ENCODE assay signal across 11 mouse cellular contexts in the genomic region with DNA sequence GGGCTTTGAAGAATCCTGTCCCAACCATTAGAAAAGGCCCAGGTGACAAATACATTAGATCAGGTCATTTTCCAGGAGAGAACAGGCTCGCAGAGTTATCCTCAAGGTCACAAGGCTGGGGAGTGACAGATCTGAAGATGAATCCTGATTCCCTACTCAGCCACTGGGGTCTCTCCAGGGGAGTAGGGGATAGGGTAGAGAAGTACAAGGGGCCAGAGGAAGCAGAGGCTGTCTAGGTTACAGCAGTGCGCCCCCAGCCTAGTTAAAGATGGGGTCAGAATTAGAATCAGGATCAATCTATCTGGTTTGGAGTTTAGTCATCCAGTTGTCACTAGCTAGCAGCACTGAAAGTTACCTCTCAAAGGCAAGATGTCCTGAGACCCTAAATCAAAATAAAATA. TPM values are rescaled to one million over a fixed set of nuclear protein-coding genes. Genes with fewer than 3 reads are reported as not detected.
DNase-seq lines count a peak whose midpoint lies in the region; ATAC-seq lines count a peak whose summit lies in the region.
"Had no signal": no experiment of that assay in that cellular context is flagged by ENCODE, and none has a peak within 500 bp of the region (broad histone marks: within the 10 kb centered on the region; RNA-seq: fewer than 3 reads in every experiment).

No protein-coding gene starts in this region.

- H3K4me3 ChIP-seq in heart, embryonic 16.5 days (ENCODE audit: low read length) = peak overlapping the region; percentile 58
- H3K4me3 ChIP-seq in embryonic facial prominence, embryonic 13.5 days = peak overlapping the region; percentile 57
- H3K4me3 ChIP-seq in hindbrain, embryonic 15.5 days = peak overlapping the region; percentile 63
- H3K4me3 ChIP-seq in midbrain, embryonic 14.5 days (replicated peaks; ENCODE audit: low read depth, low read length) = peak overlapping the region; percentile 80

- 53% methylated on average over 2 of the region's 2 CpGs for WGBS in heart, embryonic 16.5 days
- WGBS in embryonic facial prominence, embryonic 13.5 days = 47% methylated on average over 2 of the region's 2 CpGs
- WGBS in hindbrain, embryonic 15.5 days = 46% methylated on average over 2 of the region's 2 CpGs
- 30% methylated on average over 2 of the region's 2 CpGs for WGBS in midbrain, embryonic 14.5 days

- peaks cover 42% of the 10 kb centered on the region for H3K27me3 ChIP-seq in heart, embryonic 16.5 days (ENCODE audit: control insufficient read depth, insufficient read depth, low read length)
- H3K27me3 ChIP-seq in embryonic facial prominence, embryonic 13.5 days = peaks cover 32% of the 10 kb centered on the region
- H3K27me3 ChIP-seq in hindbrain, embryonic 15.5 days = no peaks in the 10 kb centered on the region
- no peaks in the 10 kb centered on the region for H3K27me3 ChIP-seq in midbrain, embryonic 14.5 days (ENCODE audit: control insufficient read depth, insufficient read depth, low read length)

- H3K9me3 ChIP-seq in heart, embryonic 16.5 days (replicated peaks; ENCODE audit: control insufficient read depth, low read length) = no peaks in the 10 kb centered on the region
- no peaks in the 10 kb centered on the region for H3K9me3 ChIP-seq in embryonic facial prominence, embryonic 13.5 days
- H3K9me3 ChIP-seq in hindbrain, embryonic 15.5 days = no peaks in the 10 kb centered on the region
- no peaks in the 10 kb centered on the region for H3K9me3 ChIP-seq in midbrain, embryonic 14.5 days (ENCODE audit: control insufficient read depth, low read length)

- H3K4me1 ChIP-seq in heart, embryonic 16.5 days (ENCODE audit: control insufficient read depth, insufficient read depth, low read length) = peaks cover 6% of the 10 kb centered on the region
- peaks cover 16% of the 10 kb centered on the region for H3K4me1 ChIP-seq in embryonic facial prominence, embryonic 13.5 days
- H3K4me1 ChIP-seq in hindbrain, embryonic 15.5 days (replicated peaks) = peaks cover 39% of the 10 kb centered on the region
- H3K4me1 ChIP-seq in midbrain, embryonic 14.5 days (ENCODE audit: control insufficient read depth, insufficient read depth, low read length) = peaks cover 41% of the 10 kb centered on the region

- intact Hi-C loops in heart, postnatal 25 days (cut with DNase I) = loop anchor here (10.0 kb wide), 1 partner anchor 337 kb away; a partner anchor contains a TSS
- intact Hi-C loops in left cerebral cortex, postnatal 14 days (cut with DNase I) = loop anchor here (5.0 kb wide), 2 partner anchors 74 to 339 kb away; a partner anchor contains a TSS

- H3K9ac ChIP-seq in heart, embryonic 16.5 days (ENCODE audit: low read length) = peak overlapping the region; percentile 62
- peak overlapping the region; percentile 72 for H3K9ac ChIP-seq in embryonic facial prominence, embryonic 13.5 days
- H3K9ac ChIP-seq in hindbrain, embryonic 15.5 days = peak overlapping the region; percentile 86
- peak overlapping the region; percentile 98 for H3K9ac ChIP-seq in midbrain, embryonic 14.5 days (replicated peaks; ENCODE audit: low read length)

- H3K27ac ChIP-seq in heart, embryonic 16.5 days (ENCODE audit: low read length) = no peak overlapping the region
- H3K27ac ChIP-seq in embryonic facial prominence, embryonic 13.5 days = no peak overlapping the region
- peak overlapping the region; percentile 93 for H3K27ac ChIP-seq in hindbrain, embryonic 15.5 days (replicated peaks)
- peak overlapping the region; percentile 97 for H3K27ac ChIP-seq in midbrain, embryonic 14.5 days (replicated peaks; ENCODE audit: low read depth, low read length)

- no peak for DNase-seq in heart, postnatal 25 days (ENCODE audit: low spot score)
- no peak for DNase-seq in midbrain, embryonic 14.5 days
- no peak for DNase-seq in right cerebral cortex, postnatal 36 days (ENCODE audit: low spot score in 2 of 2)
- no peak for DNase-seq in left cerebral cortex, postnatal 14 days (ENCODE audit: low spot score in 2 of 2)
- DNase-seq in layer of hippocampus, adult 9-11 months = no peak

- H3K36me3 ChIP-seq in heart, embryonic 16.5 days (ENCODE audit: control insufficient read depth, insufficient read depth) = no peaks in the 10 kb centered on the region
- H3K36me3 ChIP-seq in embryonic facial prominence, embryonic 13.5 days = no peaks in the 10 kb centered on the region
- H3K36me3 ChIP-seq in hindbrain, embryonic 15.5 days = no peaks in the 10 kb centered on the region
- no peaks in the 10 kb centered on the region for H3K36me3 ChIP-seq in midbrain, embryonic 14.5 days (ENCODE audit: control insufficient read depth, insufficient read depth, low read length)

- H3K4me2 ChIP-seq in heart, embryonic 16.5 days (ENCODE audit: low read depth, low read length) = peak overlapping the region; percentile 93
- peak overlapping the region; percentile 96 for H3K4me2 ChIP-seq in embryonic facial prominence, embryonic 13.5 days
- H3K4me2 ChIP-seq in hindbrain, embryonic 15.5 days = peak overlapping the region; percentile 68
- peak overlapping the region; percentile 63 for H3K4me2 ChIP-seq in midbrain, embryonic 14.5 days (ENCODE audit: low read length)

- ATAC-seq in heart, embryonic 16.5 days (replicated peaks; ENCODE audit: extremely low read depth, insufficient read depth, low FRiP score) = no peak
- ATAC-seq in embryonic facial prominence, embryonic 13.5 days (ENCODE audit: insufficient number of reproducible peaks, insufficient read depth, low FRiP score, low TSS enrichment, low read depth) = no peak
- ATAC-seq in hindbrain, embryonic 15.5 days (ENCODE audit: low FRiP score, low read depth) = peak; percentile 44; the same call in 1 of the 2 replicates
- peak; percentile 41; the same call in 1 of the 2 replicates for ATAC-seq in midbrain, embryonic 14.5 days (ENCODE audit: low FRiP score, low TSS enrichment)

RNA-seq across cellular contexts. Expression of a gene that starts 0.3 kb away (rescaled TPM):
- polyA plus RNA-seq in heart, embryonic 16.5 days (2015; fragmentation: Nextera tagmentation; extraction: Ambion mirVana) = 1.7 and 2.2 TPM in 2 replicates
- under 1 TPM; 0.29 to 0.31 TPM for total RNA-seq in heart, postnatal 25 days (2021)
- 8.7 and 9.4 TPM in 2 replicates for polyA plus RNA-seq in embryonic facial prominence, embryonic 13.5 days (2015; fragmentation: Nextera tagmentation; extraction: Ambion mirVana)
- polyA plus RNA-seq in hindbrain, embryonic 15.5 days (2015; fragmentation: Nextera tagmentation; extraction: Ambion mirVana) = 142 and 149 TPM in 2 replicates
- polyA plus RNA-seq in midbrain, embryonic 14.5 days (2014; fragmentation: Nextera tagmentation; extraction: Ambion mirVana) = 117 and 136 TPM in 2 replicates
- total RNA-seq in left cerebral cortex, postnatal 14 days (2021) = 100 to 1,000 TPM; 225 to 236 TPM
- total RNA-seq: CH12.LX had no signal

RNA-seq across cellular contexts. Expression of a gene that starts 12.2 kb away (rescaled TPM):
- not detected in 2 replicates for polyA plus RNA-seq in heart, embryonic 16.5 days (2015; fragmentation: Nextera tagmentation; extraction: Ambion mirVana)
- total RNA-seq in heart, postnatal 25 days (2021) = not detected
- polyA plus RNA-seq in embryonic facial prominence, embryonic 13.5 days (2015; fragmentation: Nextera tagmentation; extraction: Ambion mirVana) = not detected in 2 replicates
- not detected in 2 replicates for polyA plus RNA-seq in hindbrain, embryonic 15.5 days (2015; fragmentation: Nextera tagmentation; extraction: Ambion mirVana)
- not detected in 2 replicates for polyA plus RNA-seq in midbrain, embryonic 14.5 days (2014; fragmentation: Nextera tagmentation; extraction: Ambion mirVana)
- not detected for total RNA-seq in left cerebral cortex, postnatal 14 days (2021)
- total RNA-seq: adrenal gland, postnatal 25 days; CH12.LX; megakaryocyte, adult 5-6 weeks had no signal

Comparison
In these comparisons a context has a peak if more than half of its experiments do, and no peak if none do; other contexts are left out.
1. ATAC-seq: peak in hindbrain, embryonic 15.5 days (single experiment) and midbrain, embryonic 14.5 days (single experiment); none in heart, embryonic 16.5 days (single experiment) and embryonic facial prominence, embryonic 13.5 days (single experiment).
2. H3K27ac ChIP-seq: peak in hindbrain, embryonic 15.5 days (single experiment) and midbrain, embryonic 14.5 days (single experiment); none in heart, embryonic 16.5 days (single experiment) and embryonic facial prominence, embryonic 13.5 days (single experiment).
3. RNA of a gene that starts 0.3 kb away (polyA plus RNA-seq): 142 to 149 TPM in hindbrain, embryonic 15.5 days and 117 to 136 TPM in midbrain, embryonic 14.5 days; 8.7 to 9.4 TPM in embryonic facial prominence, embryonic 13.5 days and 1.7 to 2.2 TPM in heart, embryonic 16.5 days; every median in the first group is over 10 times any median in the second.
4. Peak in every context shown above with its lines, with median percentiles within 50 percentile points of each other: H3K4me2 ChIP-seq, H3K4me3 ChIP-seq and H3K9ac ChIP-seq.